Mouse (Mus musculus): ENCODE data around the gene Grm6.

Grm6 gene

DNA sequence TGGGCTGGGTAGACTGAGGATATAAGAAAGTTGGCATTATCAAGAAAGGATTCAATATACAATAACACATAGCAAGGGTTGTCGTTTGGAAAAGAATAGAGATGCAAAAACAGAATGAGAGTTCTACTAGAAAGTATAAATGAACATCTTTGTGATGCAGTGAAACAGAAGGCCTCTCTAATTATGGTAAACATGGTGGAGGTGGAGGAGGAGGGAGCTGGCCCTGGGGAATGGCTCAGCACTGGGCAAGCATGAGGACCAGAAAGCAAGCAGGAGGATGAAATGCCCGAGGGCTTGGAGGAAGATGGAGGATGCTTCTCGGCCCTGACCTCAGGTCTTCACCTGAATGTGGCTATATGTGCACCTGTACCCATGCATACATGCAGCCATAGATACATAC lies 64.0 kb downstream of the Grm6 start:
- DNase-seq (ENCODE audit: low spot score in 2 of 2), result no peak
